Mouse (Mus musculus) neural tube, embryonic 13.5 days (tissue): ENCODE data around the gene Plin4. TPM values are rescaled to one million over a fixed set of nuclear protein-coding genes. Genes with fewer than 3 reads are reported as not detected.
"Not testable (repeated sequence)": the region's sequence is repeated elsewhere in the genome, so short reads cannot be mapped to it uniquely, and the experiment has no call there.

Experiments used
- ATAC-seq: fragments of 200-750 bp; cut with Nextera tagmentation; 2 replicates; pipeline ENCODE4 v1.8.0; 2017; ENCODE audit warnings: low read depth, mild to moderate bottlenecking, moderate TSS enrichment, moderate library complexity
- H3K27ac ChIP-seq: fragments of 300-500 bp; sonication (generic); replicated peaks from 2 replicates; pipeline ENCODE4 v1.5.1; 2015; ENCODE audit warnings: moderate library complexity, mild to moderate bottlenecking, inconsistent platforms
- H3K27me3 ChIP-seq: fragments of 300-500 bp; sonication (generic); 2 replicates; pipeline ENCODE4 v1.6.1; 2015; ENCODE audit warnings: mild to moderate bottlenecking, inconsistent platforms
- H3K36me3 ChIP-seq: fragments of 300-500 bp; sonication (generic); 2 replicates; pipeline ENCODE4 v1.6.1; 2015; ENCODE audit warnings: mild to moderate bottlenecking, inconsistent platforms
- H3K4me1 ChIP-seq: fragments of 300-500 bp; sonication (generic); replicated peaks from 2 replicates; pipeline ENCODE4 v1.6.1; 2015; ENCODE audit warnings: inconsistent platforms
- H3K4me2 ChIP-seq: fragments of 300-500 bp; sonication (generic); 2 replicates; pipeline ENCODE4 v1.6.1; 2015; ENCODE audit warnings: inconsistent platforms, mild to moderate bottlenecking, moderate library complexity
- H3K4me3 ChIP-seq: fragments of 300-500 bp; sonication (generic); 2 replicates; pipeline ENCODE4 v1.5.1; 2015; ENCODE audit warnings: mild to moderate bottlenecking, inconsistent platforms
- H3K9ac ChIP-seq: fragments of 300-500 bp; sonication (generic); 2 replicates; pipeline ENCODE4 v1.6.1; 2015; ENCODE audit warnings: moderate library complexity, mild to moderate bottlenecking, inconsistent platforms
- H3K9me3 ChIP-seq: fragments of 300-500 bp; sonication (generic); 2 replicates; pipeline ENCODE4 v1.6.1; 2016; ENCODE audit warnings: inconsistent platforms
- WGBS: fragments of 180-500 bp; shearing (Covaris S2); methylation state at CpG from one replicate; pipeline ENCODE4 v1.1.7; 2015; 5-methylcytosine and 5-hydroxymethylcytosine counted together
- polyA plus RNA-seq: library from polyadenylated mRNA; unstranded; fragments of >200 nt; fragmentation: Nextera tagmentation; extraction: Ambion mirVana; gene quantifications from 2 replicates; pipeline ENCODE4 v1.2.1, GENCODE M21; 2015

Plin4 gene
- polyA plus RNA-seq, 1 experiment from 2014 or later: 0.03 TPM

DNA sequence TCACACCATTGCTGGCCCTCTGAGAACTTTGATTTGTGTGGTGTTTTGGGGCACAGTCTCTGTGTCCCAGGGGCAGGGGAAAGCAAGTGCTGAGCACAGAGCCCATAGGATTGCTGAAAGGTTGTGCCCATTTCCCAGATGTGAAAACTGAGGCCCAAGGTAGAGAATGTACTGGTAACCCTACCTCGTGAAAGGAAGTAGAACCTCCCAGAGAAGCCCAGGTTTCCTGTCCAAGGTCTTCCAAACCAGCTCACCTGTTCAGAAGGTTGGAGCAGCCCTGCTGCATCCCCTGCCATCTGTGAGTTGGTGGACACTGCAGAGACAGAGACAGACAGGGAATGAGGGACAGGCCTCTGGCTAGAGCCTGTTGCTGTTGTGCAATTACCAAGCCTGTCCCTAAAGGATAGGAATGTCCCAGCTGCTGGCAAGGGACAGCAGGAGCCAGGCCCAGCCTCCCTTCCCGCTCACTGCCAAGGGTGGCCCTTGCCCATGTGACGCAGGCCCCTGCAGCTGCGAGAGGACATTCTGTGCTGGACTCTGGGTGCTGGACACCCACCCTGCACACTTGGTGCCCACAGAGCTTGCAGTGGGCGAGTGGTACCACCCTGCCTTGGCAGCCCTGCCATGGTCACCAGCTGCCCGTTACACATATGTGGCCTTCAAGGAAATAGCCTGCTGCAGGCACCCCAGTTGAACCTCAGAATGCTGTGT, 1.1 kb downstream of the Plin4 start:
- 74% methylated on average over 6 of the region's 6 CpGs for WGBS
- Histone ChIP-seq H3K4me1 (peaks cover 10% of the 10 kb centered on the region; the same call in 1 of the 2 replicates), H3K27me3 (no peaks in the 10 kb centered on the region), H3K27ac (no peak overlapping the region), H3K36me3 (peaks cover 6% of the 10 kb centered on the region; the same call in 1 of the 2 replicates), H3K9ac (no peak overlapping the region), H3K4me3 (no peak overlapping the region), H3K4me2 (no peak overlapping the region), H3K9me3 (no peaks in the 10 kb centered on the region)
- ATAC-seq: no peak

DNA sequence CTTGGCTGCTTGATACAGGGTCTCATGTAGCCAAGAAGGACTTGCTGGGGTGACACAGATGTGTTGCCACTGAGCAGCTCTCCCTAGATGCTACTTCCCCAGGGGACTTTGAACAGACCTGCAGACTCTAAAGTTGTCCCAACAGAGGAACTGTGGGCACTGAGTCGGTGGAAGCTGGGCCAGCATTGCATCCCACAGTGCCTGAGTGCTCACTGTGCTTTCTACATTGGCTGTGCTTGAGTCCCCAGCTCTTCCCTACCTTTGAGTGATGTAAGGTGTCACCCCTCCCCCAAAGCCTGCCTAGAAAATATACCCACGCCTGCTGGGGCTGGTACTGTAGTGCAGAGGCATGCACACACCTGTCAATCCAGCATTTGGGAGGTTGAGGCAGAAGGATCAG, 1.9 kb downstream of the Plin4 start:
- Histone ChIP-seq H3K4me2 (no peak overlapping the region), H3K4me3 (no peak overlapping the region), H3K9ac (no peak overlapping the region), H3K36me3 (peaks cover 14% of the 10 kb centered on the region), H3K27ac (no peak overlapping the region), H3K4me1 (peaks cover 10% of the 10 kb centered on the region; the same call in 1 of the 2 replicates), H3K27me3 (no peaks in the 10 kb centered on the region), H3K9me3 (no peaks in the 10 kb centered on the region)
- ATAC-seq: no peak
- 54% methylated on average over 2 of the region's 2 CpGs for WGBS

DNA sequence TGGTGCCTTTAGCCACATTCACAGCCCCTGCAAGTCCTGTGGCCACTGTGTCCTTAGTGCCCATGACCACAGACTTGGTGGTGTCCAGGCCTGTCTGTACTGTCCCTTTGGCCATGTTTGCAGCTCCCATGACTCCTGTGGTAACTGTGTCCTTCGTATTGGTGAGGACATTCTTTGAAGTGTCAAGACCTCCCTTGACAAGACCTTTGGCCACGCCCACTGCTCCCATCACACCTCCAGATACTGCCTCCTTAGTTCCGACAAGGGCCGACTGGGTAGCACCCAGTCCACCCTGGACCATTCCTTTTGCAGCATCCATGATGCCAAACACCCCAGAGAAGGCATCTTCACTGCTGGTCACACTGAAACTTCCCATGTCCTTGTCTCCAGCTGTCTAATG, 2.6 kb downstream of the Plin4 start:
- Histone ChIP-seq H3K9me3 (no peaks in the 10 kb centered on the region), H3K4me3 (no peak overlapping the region), H3K27me3 (no peaks in the 10 kb centered on the region), H3K36me3 (peaks cover 21% of the 10 kb centered on the region), H3K4me1 (peaks cover 10% of the 10 kb centered on the region; the same call in 1 of the 2 replicates), H3K27ac (no peak overlapping the region), H3K4me2 (no peak overlapping the region), H3K9ac (no peak overlapping the region)
- no peak for ATAC-seq
- WGBS: 77% methylated on average over 4 of the region's 4 CpGs

DNA sequence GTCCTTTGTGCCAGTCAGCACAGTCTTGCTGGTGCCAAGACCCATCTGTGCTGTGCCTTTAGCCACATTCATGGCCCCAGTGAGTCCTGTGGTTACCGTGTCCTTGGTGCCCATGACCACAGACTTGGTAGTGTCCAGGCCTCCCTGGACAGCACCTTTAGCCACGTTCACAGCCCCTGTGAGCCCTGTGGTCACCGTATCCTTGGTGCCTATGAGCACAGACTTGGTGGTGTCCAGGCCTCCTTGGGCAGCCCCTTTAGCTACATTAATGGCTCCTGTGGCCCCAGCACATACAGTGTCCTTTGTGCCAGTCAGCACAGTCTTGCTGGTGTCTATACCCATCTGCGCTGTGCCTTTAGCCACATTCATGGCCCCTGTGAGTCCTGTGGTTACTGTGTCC, 3.2 kb downstream of the Plin4 start:
- 95% methylated on average over 4 of the region's 4 CpGs for WGBS
- peaks cover 26% of the 10 kb centered on the region for H3K36me3 ChIP-seq
- not testable (repeated sequence) for H3K4me2 ChIP-seq, H3K27me3 ChIP-seq, H3K9ac ChIP-seq, H3K27ac ChIP-seq, H3K4me1 ChIP-seq, ATAC-seq, H3K4me3 ChIP-seq, H3K9me3 ChIP-seq

DNA sequence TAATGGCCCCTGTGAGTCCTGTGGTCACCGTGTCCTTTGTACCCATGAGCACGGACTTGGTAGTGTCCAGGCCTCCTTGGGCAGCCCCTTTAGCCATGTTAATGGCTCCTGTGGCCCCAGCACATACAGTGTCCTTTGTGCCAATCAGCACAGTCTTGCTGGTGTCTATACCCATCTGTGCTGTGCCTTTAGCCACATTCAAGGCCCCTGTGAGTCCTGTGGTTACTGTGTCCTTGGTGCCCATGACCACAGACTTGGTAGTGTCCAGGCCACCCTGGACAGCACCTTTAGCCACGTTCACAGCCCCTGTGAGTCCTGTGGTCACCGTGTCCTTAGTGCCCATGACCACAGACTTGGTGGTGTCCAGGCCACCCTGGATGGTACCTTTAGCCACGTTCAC, 4.8 kb downstream of the Plin4 start:
- not testable (repeated sequence) for H3K27me3 ChIP-seq, H3K9ac ChIP-seq, H3K4me2 ChIP-seq, ATAC-seq, H3K4me3 ChIP-seq, H3K27ac ChIP-seq, H3K4me1 ChIP-seq, H3K9me3 ChIP-seq
- peaks cover 43% of the 10 kb centered on the region for H3K36me3 ChIP-seq
- WGBS: 100% methylated on average over 2 of the region's 5 CpGs

DNA sequence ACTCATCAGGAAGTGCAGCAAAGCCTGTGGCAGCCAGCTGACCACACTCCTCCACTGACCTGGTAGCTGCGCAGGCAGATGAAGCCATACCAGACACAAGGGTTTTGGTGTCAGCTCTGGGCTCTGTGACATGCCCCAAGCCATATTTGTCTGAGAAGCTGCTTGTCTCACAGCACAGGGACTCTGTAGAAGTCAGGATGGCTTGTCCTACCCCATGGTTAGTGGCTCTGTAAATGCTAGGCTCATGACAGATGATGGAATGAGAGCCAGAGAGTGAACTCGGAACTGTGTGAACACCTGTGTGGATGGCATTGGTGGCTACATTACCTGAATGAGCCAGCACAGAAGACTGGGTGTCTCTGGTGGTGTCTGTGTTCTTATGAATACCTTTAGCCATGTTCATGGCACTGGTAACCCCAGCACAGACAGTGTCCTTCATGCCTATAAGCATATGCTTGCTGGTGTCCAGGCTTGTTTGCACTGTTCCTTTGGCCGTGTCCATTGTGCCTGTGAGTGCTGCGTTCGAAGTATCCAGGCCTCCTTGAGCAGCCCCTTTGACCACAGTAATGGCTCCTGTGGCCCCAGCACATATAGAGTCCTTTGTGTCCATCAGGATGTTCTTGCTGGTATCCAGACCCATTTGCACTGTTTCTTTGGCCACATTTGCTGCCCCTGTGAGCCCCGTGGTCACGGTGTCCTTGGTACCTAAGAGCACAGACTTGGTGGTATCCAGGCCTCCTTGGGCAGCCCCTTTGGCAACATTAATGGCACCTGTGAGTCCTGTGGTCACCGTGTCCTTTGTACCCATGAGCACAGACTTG, 5.9 kb downstream of the Plin4 start:
- Histone ChIP-seq H3K9me3 (no peaks in the 10 kb centered on the region), H3K27ac (no peak overlapping the region), H3K36me3 (peaks cover 54% of the 10 kb centered on the region), H3K4me1 (no peaks in the 10 kb centered on the region), H3K4me3 (no peak overlapping the region), H3K27me3 (no peaks in the 10 kb centered on the region), H3K9ac (no peak overlapping the region), H3K4me2 (no peak overlapping the region)
- ATAC-seq: no peak
- WGBS: 96% methylated on average over 8 of the region's 8 CpGs

DNA sequence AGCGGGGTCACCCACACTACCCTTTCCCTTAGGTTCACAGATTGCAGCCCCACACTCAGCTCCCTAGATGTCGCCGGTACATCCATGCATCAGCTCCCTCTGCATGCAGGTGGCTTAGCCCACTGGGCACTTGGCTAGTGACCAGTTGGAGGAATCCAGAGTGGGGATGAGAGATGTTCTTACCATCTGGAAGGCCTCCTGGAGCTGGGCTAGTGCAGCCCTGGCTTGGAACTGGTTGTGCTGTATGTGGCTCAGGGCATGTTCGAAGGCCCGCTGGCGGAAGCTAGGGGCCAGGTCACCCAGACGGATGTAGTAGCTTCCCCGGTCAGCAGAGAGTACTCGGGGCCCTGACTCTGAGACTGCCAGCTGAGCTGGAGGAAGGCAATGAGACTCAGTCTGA, 6.7 kb downstream of the Plin4 start:
- H3K4me3 ChIP-seq: no peak overlapping the region
- ATAC-seq: no peak
- no peaks in the 10 kb centered on the region for H3K4me1 ChIP-seq
- H3K36me3 ChIP-seq: peaks cover 62% of the 10 kb centered on the region
- H3K27me3 ChIP-seq: no peaks in the 10 kb centered on the region
- H3K9ac ChIP-seq: no peak overlapping the region
- 92% methylated on average over 9 of the region's 9 CpGs for WGBS
- no peak overlapping the region for H3K27ac ChIP-seq
- H3K4me2 ChIP-seq: no peak overlapping the region
- H3K9me3 ChIP-seq: no peaks in the 10 kb centered on the region

DNA sequence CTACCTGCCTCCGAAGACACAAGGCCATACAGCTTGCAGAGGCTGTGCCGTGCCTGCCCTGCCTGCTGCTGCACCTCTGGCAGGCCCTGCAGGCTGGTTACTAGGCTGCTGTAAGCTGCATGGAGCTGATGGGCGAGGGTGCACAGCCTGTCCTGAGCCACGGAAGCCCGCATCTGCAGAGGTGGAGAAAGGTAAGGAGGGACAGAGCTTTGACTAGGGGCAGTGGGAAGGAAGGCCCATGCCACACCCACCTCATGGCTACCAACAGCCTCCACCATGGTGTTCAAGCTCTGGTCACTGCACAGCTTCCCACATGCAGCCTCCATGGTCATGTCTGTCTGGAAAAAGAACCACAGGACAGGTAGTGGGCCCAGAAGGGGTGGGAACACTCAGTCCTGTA, 7.4 kb downstream of the Plin4 start:
- H3K9me3 ChIP-seq: no peaks in the 10 kb centered on the region
- no peaks in the 10 kb centered on the region for H3K4me1 ChIP-seq
- peaks cover 69% of the 10 kb centered on the region for H3K36me3 ChIP-seq
- H3K4me3 ChIP-seq: no peak overlapping the region
- no peaks in the 10 kb centered on the region for H3K27me3 ChIP-seq
- no peak overlapping the region for H3K27ac ChIP-seq
- no peak overlapping the region for H3K9ac ChIP-seq
- H3K4me2 ChIP-seq: no peak overlapping the region
- ATAC-seq: no peak
- 91% methylated on average over 5 of the region's 5 CpGs for WGBS

DNA sequence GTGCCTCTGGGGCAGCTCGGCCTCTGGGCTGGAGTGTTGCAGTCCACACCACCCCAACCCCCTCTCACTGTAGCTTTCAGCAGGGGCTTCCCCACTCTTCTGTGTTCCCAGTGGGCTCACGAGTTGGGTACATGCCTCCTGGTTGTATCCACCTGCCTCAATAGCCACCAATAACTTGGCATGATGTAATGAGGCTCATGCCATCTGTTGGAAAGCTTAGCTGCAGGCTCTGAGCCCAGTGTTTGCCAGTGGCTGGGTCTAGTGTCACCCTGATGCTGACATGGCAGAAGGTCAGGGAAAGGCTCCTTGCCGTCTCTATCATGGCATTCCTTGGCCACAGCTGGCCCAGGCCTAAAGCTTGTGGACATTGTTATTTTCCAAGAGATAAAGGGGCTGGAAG, 8.8 kb downstream of the Plin4 start:
- no peak overlapping the region for H3K4me3 ChIP-seq
- no peaks in the 10 kb centered on the region for H3K4me1 ChIP-seq
- H3K36me3 ChIP-seq: peaks cover 83% of the 10 kb centered on the region
- no peak for ATAC-seq
- no peak overlapping the region for H3K27ac ChIP-seq
- H3K27me3 ChIP-seq: no peaks in the 10 kb centered on the region
- H3K4me2 ChIP-seq: no peak overlapping the region
- WGBS: 94% methylated on average over 3 of the region's 3 CpGs
- no peaks in the 10 kb centered on the region for H3K9me3 ChIP-seq
- no peak overlapping the region for H3K9ac ChIP-seq

DNA sequence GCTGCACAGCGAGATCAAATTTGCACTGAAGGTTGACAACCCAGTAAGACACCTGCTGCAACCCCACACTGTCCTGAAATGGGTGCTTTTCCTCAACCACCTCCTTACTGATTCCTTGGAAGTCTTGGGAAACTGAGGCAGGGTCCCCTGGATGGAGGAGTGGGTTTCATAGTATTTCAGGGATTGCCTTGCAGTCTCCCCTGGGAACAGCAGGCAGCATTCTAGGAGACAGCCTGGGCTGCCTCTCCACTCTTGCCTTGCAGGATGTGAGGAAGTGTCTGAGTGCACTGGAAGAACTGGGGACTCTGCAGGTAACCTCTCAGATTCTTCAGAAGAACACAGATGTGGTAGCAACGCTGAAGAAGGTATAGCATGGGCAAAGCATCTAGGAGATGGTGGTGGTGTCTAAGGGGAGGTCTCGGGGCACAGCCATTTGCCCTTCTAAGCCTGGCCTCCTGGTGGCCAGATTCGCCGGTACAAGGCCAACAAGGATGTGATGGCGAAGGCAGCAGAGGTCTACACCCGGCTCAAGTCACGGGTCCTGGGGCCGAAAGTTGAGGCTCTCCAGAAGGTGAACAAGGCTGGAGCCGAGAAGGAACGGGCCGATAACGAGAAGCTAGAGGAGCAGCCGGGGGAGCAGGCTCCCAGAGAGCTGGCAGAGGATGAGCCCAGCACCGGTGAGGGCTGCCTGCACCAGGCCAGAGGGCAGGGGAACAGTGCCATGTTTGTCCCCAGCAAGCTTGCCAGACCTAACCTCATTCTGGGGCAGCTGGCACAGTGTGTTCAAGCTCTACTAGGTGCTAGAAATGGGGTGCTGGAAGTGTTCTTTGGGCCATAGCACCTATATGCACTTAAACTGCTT, 10.7 kb downstream of the Plin4 start:
- H3K9me3 ChIP-seq: no peaks in the 10 kb centered on the region
- H3K4me1 ChIP-seq: no peaks in the 10 kb centered on the region
- no peak overlapping the region for H3K27ac ChIP-seq
- ATAC-seq: no peak
- H3K36me3 ChIP-seq: peaks cover 98% of the 10 kb centered on the region
- WGBS: 92% methylated on average over 15 of the region's 15 CpGs
- H3K4me3 ChIP-seq: no peak overlapping the region
- H3K4me2 ChIP-seq: no peak overlapping the region
- no peaks in the 10 kb centered on the region for H3K27me3 ChIP-seq
- H3K9ac ChIP-seq: no peak overlapping the region

DNA sequence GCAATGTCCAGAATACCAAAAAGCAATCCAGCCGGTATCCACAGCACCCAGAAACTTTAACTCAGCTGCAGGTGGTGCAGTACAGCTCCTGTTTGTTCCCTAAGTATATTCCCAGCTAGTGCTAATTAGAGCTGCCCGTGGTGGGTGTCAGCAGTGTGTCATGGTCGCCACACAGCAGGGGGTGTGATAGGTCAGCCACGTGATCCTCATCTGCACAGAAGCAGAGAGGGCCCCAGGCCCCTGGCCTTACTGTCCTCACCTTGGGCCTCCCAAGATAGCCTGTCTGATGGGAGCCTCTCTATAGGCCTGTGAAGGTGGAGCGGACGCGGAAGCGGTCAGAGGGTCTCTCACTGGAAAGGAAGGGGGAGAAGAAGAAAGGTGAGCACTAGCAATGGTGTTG, 11.4 kb downstream of the Plin4 start:
- no peak for ATAC-seq
- Histone ChIP-seq H3K4me2 (no peak overlapping the region), H3K9me3 (no peaks in the 10 kb centered on the region), H3K27ac (no peak overlapping the region), H3K9ac (no peak overlapping the region), H3K4me3 (no peak overlapping the region), H3K36me3 (peaks cover 95% of the 10 kb centered on the region), H3K27me3 (no peaks in the 10 kb centered on the region), H3K4me1 (no peaks in the 10 kb centered on the region)
- WGBS: 93% methylated on average over 8 of the region's 8 CpGs

DNA sequence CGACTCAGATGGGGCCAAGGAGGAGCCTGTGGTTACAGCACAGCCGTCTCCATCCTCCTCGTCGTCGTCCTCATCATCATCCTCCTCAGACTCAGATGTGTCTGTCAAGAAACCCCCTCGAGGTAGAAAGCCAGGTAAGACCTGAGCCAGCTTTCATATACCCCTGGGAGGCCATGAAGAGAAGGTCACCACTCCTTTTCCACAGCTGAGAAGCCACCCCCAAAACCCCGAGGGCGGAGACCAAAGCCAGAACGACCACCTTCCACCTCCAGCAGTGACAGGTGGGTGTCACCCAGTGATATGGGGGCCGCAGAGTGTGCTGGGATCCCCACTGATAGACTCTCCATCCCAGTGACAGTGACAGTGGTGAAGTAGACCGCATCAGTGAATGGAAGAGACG, 12.7 kb downstream of the Plin4 start:
- Histone ChIP-seq H3K27ac (no peak overlapping the region), H3K4me2 (no peak overlapping the region), H3K9ac (no peak overlapping the region), H3K27me3 (no peaks in the 10 kb centered on the region), H3K4me3 (no peak overlapping the region), H3K36me3 (peaks cover 89% of the 10 kb centered on the region), H3K9me3 (no peaks in the 10 kb centered on the region), H3K4me1 (no peaks in the 10 kb centered on the region)
- ATAC-seq: no peak
- WGBS: 91% methylated on average over 12 of the region's 12 CpGs
